Mouse (Mus musculus): ENCODE results near the gene Arhgap18. TPM values are rescaled to one million over a fixed set of nuclear protein-coding genes. Genes with fewer than 3 reads are reported as not detected.
"Not testable (repeated sequence)": the region's sequence is repeated elsewhere in the genome, so short reads cannot be mapped to it uniquely, and the experiment has no call there.

The Arhgap18 gene
- polyA plus RNA-seq, 1 experiment from 2014 or later, result 25.4 TPM

- not testable (repeated sequence) for H3K9me3 ChIP-seq (replicated peaks; ENCODE audit: control insufficient read depth, low read length); ATAC-seq (replicated peaks; ENCODE audit: insufficient number of reproducible peaks, low FRiP score, low TSS enrichment, low read depth); H3K4me2 ChIP-seq (ENCODE audit: low read depth, low read length); H3K9ac ChIP-seq (replicated peaks; ENCODE audit: low read length); H3K27me3 ChIP-seq (ENCODE audit: control insufficient read depth, insufficient read depth, low read length); H3K4me3 ChIP-seq (ENCODE audit: low read depth, low read length); H3K36me3 ChIP-seq (replicated peaks; ENCODE audit: control insufficient read depth, insufficient read depth, low read depth, low read length); H3K4me1 ChIP-seq (ENCODE audit: control insufficient read depth, insufficient read depth, low read length); H3K27ac ChIP-seq (replicated peaks; ENCODE audit: low read depth, low read length); DNase-seq (ENCODE audit: low spot score)
- WGBS, result 82% methylated on average over 4 of the region's 4 CpGs
Measured at GRCm38 (mm10) chr10:26938464-26938863, 185.2 kb downstream of the Arhgap18 start.

- 65% methylated on average over 1 of the region's 1 CpGs for WGBS
- H3K4me1 ChIP-seq (ENCODE audit: control insufficient read depth, insufficient read depth, low read length), result no peaks in the 10 kb centered on the region
- no peaks in the 10 kb centered on the region for H3K9me3 ChIP-seq (replicated peaks; ENCODE audit: control insufficient read depth, low read length)
- H3K36me3 ChIP-seq (replicated peaks; ENCODE audit: control insufficient read depth, insufficient read depth, low read depth, low read length), result no peaks in the 10 kb centered on the region
- H3K4me2 ChIP-seq (ENCODE audit: low read depth, low read length), result no peak overlapping the region
- H3K27me3 ChIP-seq (ENCODE audit: control insufficient read depth, insufficient read depth, low read length), result no peaks in the 10 kb centered on the region
- DNase-seq (ENCODE audit: low spot score) (no peak), ATAC-seq (replicated peaks; ENCODE audit: insufficient number of reproducible peaks, low FRiP score, low TSS enrichment, low read depth) (no peak)
- no peak overlapping the region for H3K27ac ChIP-seq (replicated peaks; ENCODE audit: low read depth, low read length)
- no peak overlapping the region for H3K4me3 ChIP-seq (ENCODE audit: low read depth, low read length)
- H3K9ac ChIP-seq (replicated peaks; ENCODE audit: low read length), result no peak overlapping the region
Measured at GRCm38 (mm10) chr10:26939549-26939948, 186.3 kb downstream of the Arhgap18 start.

- H3K27me3 ChIP-seq (ENCODE audit: control insufficient read depth, insufficient read depth, low read length), result no peaks in the 10 kb centered on the region
- no peaks in the 10 kb centered on the region for H3K4me1 ChIP-seq (ENCODE audit: control insufficient read depth, insufficient read depth, low read length)
- H3K9ac ChIP-seq (replicated peaks; ENCODE audit: low read length), result no peak overlapping the region
- ATAC-seq (replicated peaks; ENCODE audit: insufficient number of reproducible peaks, low FRiP score, low TSS enrichment, low read depth) (no peak), DNase-seq (ENCODE audit: low spot score) (no peak)
- H3K36me3 ChIP-seq (replicated peaks; ENCODE audit: control insufficient read depth, insufficient read depth, low read depth, low read length), result no peaks in the 10 kb centered on the region
- H3K27ac ChIP-seq (replicated peaks; ENCODE audit: low read depth, low read length), result no peak overlapping the region
- no peaks in the 10 kb centered on the region for H3K9me3 ChIP-seq (replicated peaks; ENCODE audit: control insufficient read depth, low read length)
- no peak overlapping the region for H3K4me2 ChIP-seq (ENCODE audit: low read depth, low read length)
- H3K4me3 ChIP-seq (ENCODE audit: low read depth, low read length), result no peak overlapping the region
- 72% methylated on average over 2 of the region's 2 CpGs for WGBS
Measured at GRCm38 (mm10) chr10:26948331-26948730, 195.1 kb downstream of the Arhgap18 start.

- no peaks in the 10 kb centered on the region for H3K9me3 ChIP-seq (replicated peaks; ENCODE audit: control insufficient read depth, low read length)
- H3K4me3 ChIP-seq (ENCODE audit: low read depth, low read length), result no peak overlapping the region
- DNase-seq (ENCODE audit: low spot score) (no peak), ATAC-seq (replicated peaks; ENCODE audit: insufficient number of reproducible peaks, low FRiP score, low TSS enrichment, low read depth) (no peak)
- H3K4me1 ChIP-seq (ENCODE audit: control insufficient read depth, insufficient read depth, low read length), result no peaks in the 10 kb centered on the region
- 70% methylated on average over 8 of the region's 8 CpGs for WGBS
- H3K27ac ChIP-seq (replicated peaks; ENCODE audit: low read depth, low read length), result no peak overlapping the region
- H3K9ac ChIP-seq (replicated peaks; ENCODE audit: low read length), result no peak overlapping the region
- no peaks in the 10 kb centered on the region for H3K36me3 ChIP-seq (replicated peaks; ENCODE audit: control insufficient read depth, insufficient read depth, low read depth, low read length)
- H3K27me3 ChIP-seq (ENCODE audit: control insufficient read depth, insufficient read depth, low read length), result no peaks in the 10 kb centered on the region
- no peak overlapping the region for H3K4me2 ChIP-seq (ENCODE audit: low read depth, low read length)
Measured at GRCm38 (mm10) chr10:26949667-26950066, 196.4 kb downstream of the Arhgap18 start.

GRCm38 (mm10) chr10:26950448-26950847 lies 197.2 kb downstream of the Arhgap18 start:
- H3K36me3 ChIP-seq (replicated peaks; ENCODE audit: control insufficient read depth, insufficient read depth, low read depth, low read length), result no peaks in the 10 kb centered on the region
- no peak overlapping the region for H3K4me3 ChIP-seq (ENCODE audit: low read depth, low read length)
- H3K4me2 ChIP-seq (ENCODE audit: low read depth, low read length), result no peak overlapping the region
- H3K27me3 ChIP-seq (ENCODE audit: control insufficient read depth, insufficient read depth, low read length), result no peaks in the 10 kb centered on the region
- DNase-seq (ENCODE audit: low spot score), result no peak
- no peaks in the 10 kb centered on the region for H3K9me3 ChIP-seq (replicated peaks; ENCODE audit: control insufficient read depth, low read length)
- ATAC-seq (replicated peaks; ENCODE audit: insufficient number of reproducible peaks, low FRiP score, low TSS enrichment, low read depth), result no peak
- no peaks in the 10 kb centered on the region for H3K4me1 ChIP-seq (ENCODE audit: control insufficient read depth, insufficient read depth, low read length)
- H3K9ac ChIP-seq (replicated peaks; ENCODE audit: low read length), result no peak overlapping the region
- 83% methylated on average over 7 of the region's 7 CpGs for WGBS
- no peak overlapping the region for H3K27ac ChIP-seq (replicated peaks; ENCODE audit: low read depth, low read length)

- no peak overlapping the region for H3K4me2 ChIP-seq (ENCODE audit: low read depth, low read length)
- H3K27me3 ChIP-seq (ENCODE audit: control insufficient read depth, insufficient read depth, low read length), result no peaks in the 10 kb centered on the region
- ATAC-seq (replicated peaks; ENCODE audit: insufficient number of reproducible peaks, low FRiP score, low TSS enrichment, low read depth) (no peak), DNase-seq (ENCODE audit: low spot score) (no peak)
- no peak overlapping the region for H3K4me3 ChIP-seq (ENCODE audit: low read depth, low read length)
- no peak overlapping the region for H3K27ac ChIP-seq (replicated peaks; ENCODE audit: low read depth, low read length)
- H3K9me3 ChIP-seq (replicated peaks; ENCODE audit: control insufficient read depth, low read length), result no peaks in the 10 kb centered on the region
- H3K36me3 ChIP-seq (replicated peaks; ENCODE audit: control insufficient read depth, insufficient read depth, low read depth, low read length), result no peaks in the 10 kb centered on the region
- WGBS, result 79% methylated on average over 3 of the region's 3 CpGs
- H3K9ac ChIP-seq (replicated peaks; ENCODE audit: low read length), result no peak overlapping the region
- H3K4me1 ChIP-seq (ENCODE audit: control insufficient read depth, insufficient read depth, low read length), result no peaks in the 10 kb centered on the region
Measured at GRCm38 (mm10) chr10:26958513-26958912, 205.3 kb downstream of the Arhgap18 start.

All from embryonic facial prominence, embryonic 11.5 days (tissue).